Mouse (Mus musculus) hindbrain, embryonic 14.5 days (tissue): Measurements from ENCODE around the gene Arhgap15. TPM values are rescaled to one million over a fixed set of nuclear protein-coding genes. Genes with fewer than 3 reads are reported as not detected.

ENCODE experiments used
- ATAC-seq: fragments of 200-750 bp; cut with Nextera tagmentation; 2 replicates; pipeline ENCODE4 v1.8.0; 2017; ENCODE audit warnings: moderate number of reproducible peaks, mild to moderate bottlenecking, moderate TSS enrichment, moderate library complexity; ENCODE audit not compliant: low FRiP score
- DNase-seq: peaks from one replicate; pipeline ENCODE4 v3.0.0-alpha.2; 2015; ENCODE audit warnings: low spot score
- H3K27ac ChIP-seq: fragments of 300-500 bp; sonication (generic); 2 replicates; pipeline ENCODE4 v1.5.1; 2014; ENCODE audit warnings: mild to moderate bottlenecking, moderate library complexity
- H3K27me3 ChIP-seq: fragments of 300-500 bp; sonication (generic); 2 replicates; pipeline ENCODE4 v1.6.1; 2014; ENCODE audit warnings: mild to moderate bottlenecking, low read length, mixed read lengths; ENCODE audit not compliant: control insufficient read depth, insufficient read depth
- H3K36me3 ChIP-seq: fragments of 300-500 bp; sonication (generic); replicated peaks from 2 replicates; pipeline ENCODE4 v1.6.1; 2014; ENCODE audit not compliant: control insufficient read depth, insufficient read depth
- H3K4me1 ChIP-seq: fragments of 300-500 bp; sonication (generic); replicated peaks from 2 replicates; pipeline ENCODE4 v1.6.1; 2014; ENCODE audit warnings: antibody characterized with exemption, low read length, mixed read lengths; ENCODE audit not compliant: control insufficient read depth, insufficient read depth
- H3K4me2 ChIP-seq: fragments of 300-500 bp; sonication (generic); replicated peaks from 2 replicates; pipeline ENCODE4 v1.6.1; 2014; ENCODE audit warnings: mild to moderate bottlenecking, moderate library complexity
- H3K4me3 ChIP-seq: fragments of 300-500 bp; sonication (generic); replicated peaks from 2 replicates; pipeline ENCODE4 v1.5.1; 2014; ENCODE audit warnings: mild to moderate bottlenecking, low read length
- H3K9ac ChIP-seq: fragments of 300-500 bp; sonication (generic); 2 replicates; pipeline ENCODE4 v1.6.1; 2014
- H3K9me3 ChIP-seq: fragments of 300-500 bp; sonication (generic); 2 replicates; pipeline ENCODE4 v1.6.1; 2016; ENCODE audit warnings: low read length; ENCODE audit not compliant: control insufficient read depth
- WGBS: fragments of 180-500 bp; shearing (Covaris S2); extraction: QIAGEN DNeasy Blood & Tissue Kit; methylation state at CpG from one replicate; pipeline ENCODE4 v1.1.7; 2014; 5-methylcytosine and 5-hydroxymethylcytosine counted together
- polyA plus RNA-seq: library from polyadenylated mRNA; unstranded; fragments of >200 nt; fragmentation: Nextera tagmentation; extraction: Ambion mirVana; gene quantifications from 2 replicates; pipeline ENCODE4 v1.2.1, GENCODE M21; 2014

The Arhgap15 gene
- polyA plus RNA-seq, 1 experiment from 2014 or later, result 3.1 TPM

DNA sequence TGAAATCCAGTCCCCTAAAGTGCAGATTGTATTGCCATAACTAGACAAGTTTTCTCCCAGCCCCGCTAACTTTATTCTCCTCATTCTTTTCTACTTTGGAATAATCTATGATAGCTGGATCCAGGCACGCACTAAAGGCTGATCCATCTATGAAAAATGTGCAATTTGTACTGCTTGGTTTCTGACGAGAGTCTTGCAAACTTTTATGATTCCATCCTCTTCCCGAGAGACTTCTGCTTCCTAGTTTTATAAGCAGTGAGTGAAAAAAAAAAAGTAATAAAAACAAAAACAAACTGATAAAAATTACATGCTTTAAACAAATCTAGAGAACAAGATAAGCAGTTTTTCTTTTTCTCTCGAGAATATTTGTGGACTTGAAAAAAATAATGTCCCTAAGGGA is 398.9 kb downstream of the Arhgap15 start:
- Histone ChIP-seq H3K4me1 (no peaks in the 10 kb centered on the region), H3K4me3 (no peak overlapping the region), H3K4me2 (no peak overlapping the region), H3K9ac (no peak overlapping the region), H3K27me3 (no peaks in the 10 kb centered on the region), H3K36me3 (no peaks in the 10 kb centered on the region), H3K27ac (no peak overlapping the region), H3K9me3 (no peaks in the 10 kb centered on the region)
- DNase-seq (no peak), ATAC-seq (no peak)
- 82% methylated on average over 5 of the region's 5 CpGs for WGBS

DNA sequence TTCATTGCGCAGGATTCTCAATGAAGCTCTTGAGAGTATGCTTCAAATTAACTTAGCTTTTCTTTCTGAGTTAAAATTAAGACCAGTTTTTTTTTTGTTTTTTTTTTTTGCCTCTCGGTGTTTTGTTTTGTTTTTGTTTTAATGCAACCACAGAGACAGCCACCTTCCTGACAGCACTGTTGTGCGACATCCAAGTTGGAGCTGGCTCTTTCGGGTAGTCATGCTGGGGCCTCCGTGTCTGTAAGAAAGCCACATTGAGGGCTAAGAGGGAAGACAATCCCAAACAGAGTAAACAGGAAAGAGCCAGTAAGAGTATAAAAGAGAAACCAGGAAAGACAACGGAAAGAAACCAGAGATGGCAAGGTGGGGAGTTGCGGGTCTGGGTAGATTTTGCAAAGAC is 399.3 kb downstream of the Arhgap15 start:
- DNase-seq (no peak), ATAC-seq (no peak)
- Histone ChIP-seq H3K9ac (no peak overlapping the region), H3K4me2 (no peak overlapping the region), H3K4me1 (no peaks in the 10 kb centered on the region), H3K4me3 (no peak overlapping the region), H3K27ac (no peak overlapping the region), H3K27me3 (no peaks in the 10 kb centered on the region), H3K9me3 (no peaks in the 10 kb centered on the region), H3K36me3 (no peaks in the 10 kb centered on the region)
- WGBS, result 47% methylated on average over 7 of the region's 7 CpGs

DNA sequence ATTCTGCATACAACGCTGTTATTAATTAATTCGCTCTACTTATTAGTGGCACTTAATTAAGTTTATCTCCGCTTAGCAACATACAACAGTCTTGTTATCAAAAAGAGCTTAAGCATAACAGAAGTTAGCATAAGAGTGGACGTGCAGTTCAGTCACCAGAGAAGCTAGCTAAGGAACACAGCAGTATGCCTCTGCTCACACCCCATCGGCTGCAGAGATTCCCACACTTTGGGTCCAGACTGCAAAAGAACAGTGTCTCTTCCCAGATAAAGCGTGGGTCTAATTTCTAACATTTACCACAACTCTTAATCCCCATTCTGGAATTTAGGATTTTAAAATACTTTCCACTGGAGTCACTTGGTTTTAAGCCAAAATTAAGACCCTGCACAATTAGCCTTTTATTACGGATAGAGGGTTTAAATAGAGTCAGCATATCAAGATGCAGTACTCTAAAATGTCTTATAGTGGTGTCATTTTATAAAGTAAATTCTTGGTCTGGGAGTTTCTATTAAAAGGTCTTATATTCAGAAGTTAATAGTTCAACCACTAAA is 400.0 kb downstream of the Arhgap15 start:
- Histone ChIP-seq H3K27ac (no peak overlapping the region), H3K4me2 (no peak overlapping the region), H3K4me1 (no peaks in the 10 kb centered on the region), H3K4me3 (no peak overlapping the region), H3K9me3 (no peaks in the 10 kb centered on the region), H3K27me3 (no peaks in the 10 kb centered on the region), H3K9ac (no peak overlapping the region), H3K36me3 (no peaks in the 10 kb centered on the region)
- WGBS, result 66% methylated on average over 7 of the region's 7 CpGs
- DNase-seq (no peak), ATAC-seq (no peak)

DNA sequence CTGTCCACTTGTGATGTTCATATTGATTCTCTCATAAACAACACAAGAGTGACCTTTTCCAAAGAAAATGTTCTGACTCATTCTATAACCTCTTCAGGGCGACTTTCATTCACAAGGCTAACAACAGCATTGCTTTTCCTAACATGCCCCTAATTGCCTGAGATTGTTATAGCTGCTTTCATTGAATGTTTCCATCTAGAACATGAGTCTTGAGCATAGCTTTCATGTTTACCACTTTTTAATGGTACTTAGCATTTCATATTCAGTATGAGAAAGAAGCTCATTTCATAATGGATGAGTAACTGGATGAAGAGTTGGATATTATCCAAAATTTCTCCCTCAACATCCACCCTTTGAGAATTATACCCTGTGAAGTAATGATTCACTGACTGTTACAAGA is 403.7 kb downstream of the Arhgap15 start:
- H3K27me3 ChIP-seq, result no peaks in the 10 kb centered on the region
- no peaks in the 10 kb centered on the region for H3K36me3 ChIP-seq
- DNase-seq (no peak), ATAC-seq (no peak)
- H3K4me3 ChIP-seq, result no peak overlapping the region
- no peak overlapping the region for H3K9ac ChIP-seq
- 87% methylated on average over 1 of the region's 1 CpGs for WGBS
- no peak overlapping the region for H3K27ac ChIP-seq
- no peak overlapping the region for H3K4me2 ChIP-seq
- no peaks in the 10 kb centered on the region for H3K9me3 ChIP-seq
- H3K4me1 ChIP-seq, result no peaks in the 10 kb centered on the region

DNA sequence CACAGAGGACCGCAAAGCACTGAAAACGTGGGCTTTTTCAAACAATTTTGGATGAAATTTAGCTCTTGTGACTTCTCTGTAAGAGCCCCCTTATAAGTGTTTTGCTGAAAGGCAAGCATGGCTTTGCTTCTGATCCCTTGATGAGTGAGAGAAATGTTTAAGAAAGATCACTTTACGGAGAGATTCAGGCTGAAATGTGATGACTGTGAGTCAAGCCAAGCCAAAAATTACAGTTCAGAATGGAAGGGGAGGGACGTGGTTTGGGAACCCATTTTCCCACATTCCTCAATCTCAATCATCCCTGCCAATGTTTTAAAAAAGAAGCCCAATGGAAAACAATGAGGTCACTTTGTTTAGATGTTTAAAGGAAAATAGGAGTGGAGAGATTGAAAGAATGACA is 411.7 kb downstream of the Arhgap15 start:
- H3K9ac ChIP-seq, result no peak overlapping the region
- DNase-seq, result no peak
- no peak for ATAC-seq

DNA sequence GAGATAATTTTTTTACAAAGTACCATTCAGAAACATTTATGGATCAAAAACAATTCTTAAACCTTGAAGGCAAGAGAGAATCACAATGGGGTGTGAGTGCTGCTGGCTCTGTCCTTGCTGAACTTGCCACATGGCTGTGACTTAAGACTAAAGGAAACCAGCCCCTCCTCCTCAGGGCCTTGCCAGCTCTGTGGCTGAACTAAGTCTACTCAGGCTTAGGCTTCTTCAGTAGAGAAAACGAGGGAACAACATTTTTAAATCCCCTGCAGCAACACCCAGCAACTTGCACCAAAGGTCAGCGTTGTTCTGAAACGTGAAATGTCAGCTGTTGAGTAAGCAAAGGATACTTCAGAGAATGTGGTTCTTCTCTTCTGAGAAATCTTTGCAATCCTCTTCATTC is 417.2 kb downstream of the Arhgap15 start:
- Histone ChIP-seq H3K4me2 (no peak overlapping the region), H3K27me3 (no peaks in the 10 kb centered on the region), H3K36me3 (no peaks in the 10 kb centered on the region), H3K9me3 (no peaks in the 10 kb centered on the region), H3K9ac (no peak overlapping the region), H3K4me3 (no peak overlapping the region), H3K27ac (no peak overlapping the region), H3K4me1 (no peaks in the 10 kb centered on the region)
- WGBS, result 58% methylated on average over 3 of the region's 3 CpGs
- no peak for ATAC-seq
- DNase-seq, result no peak

More for the DNA sequence above, 411.7 kb downstream of the Arhgap15 start:
- Histone ChIP-seq H3K36me3 (no peaks in the 10 kb centered on the region), H3K27ac (no peak overlapping the region), H3K4me1 (no peaks in the 10 kb centered on the region), H3K27me3 (no peaks in the 10 kb centered on the region), H3K9me3 (no peaks in the 10 kb centered on the region), H3K4me3 (no peak overlapping the region), H3K4me2 (no peak overlapping the region)
- 80% methylated on average over 4 of the region's 4 CpGs for WGBS

DNA sequence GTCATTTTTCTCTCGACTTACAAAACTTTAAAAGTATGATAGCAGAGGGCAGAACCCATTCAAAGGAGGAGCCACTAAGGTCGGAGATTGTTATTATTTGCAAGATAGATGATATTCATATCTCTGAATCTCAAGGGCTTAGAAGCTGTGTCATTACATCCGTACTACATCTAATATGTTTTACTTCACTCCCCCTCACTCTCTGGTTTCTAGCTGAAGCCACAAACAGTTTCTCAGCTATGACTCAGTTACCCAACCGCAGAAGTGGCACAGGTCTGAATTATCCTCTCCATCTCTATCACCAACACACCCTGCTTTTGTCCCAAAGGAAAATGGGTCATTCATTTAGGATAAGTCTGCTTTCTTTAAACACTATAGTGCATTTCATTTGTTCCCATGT is 418.1 kb downstream of the Arhgap15 start:
- H3K4me3 ChIP-seq, result no peak overlapping the region
- H3K9ac ChIP-seq, result no peak overlapping the region
- ATAC-seq, result no peak
- no peak overlapping the region for H3K4me2 ChIP-seq
- no peaks in the 10 kb centered on the region for H3K36me3 ChIP-seq
- 90% methylated on average over 4 of the region's 4 CpGs for WGBS
- H3K27ac ChIP-seq, result no peak overlapping the region
- H3K27me3 ChIP-seq, result no peaks in the 10 kb centered on the region
- no peaks in the 10 kb centered on the region for H3K4me1 ChIP-seq
- H3K9me3 ChIP-seq, result no peaks in the 10 kb centered on the region
- no peak for DNase-seq

- H3K36me3 ChIP-seq, result no peaks in the 10 kb centered on the region
- 77% methylated on average over 10 of the region's 10 CpGs for WGBS
These were observed 435.9 kb downstream of the Arhgap15 start for GRCm38 (mm10) chr2:44184476-44184875.

GRCm38 (mm10) chr2:44190749-44191148 is 442.1 kb downstream of the Arhgap15 start:
- Histone ChIP-seq H3K9me3 (0 out of 2 replicates have a peak, but pooled peaks cover 7% of the 10 kb centered on the region), H3K4me1 (no peaks in the 10 kb centered on the region), H3K4me3 (no peak overlapping the region), H3K9ac (no peak overlapping the region), H3K27me3 (no peaks in the 10 kb centered on the region), H3K36me3 (no peaks in the 10 kb centered on the region), H3K27ac (no peak overlapping the region), H3K4me2 (no peak overlapping the region)
- DNase-seq (no peak), ATAC-seq (no peak)
- 76% methylated on average over 9 of the region's 9 CpGs for WGBS

More at GRCm38 (mm10) chr2:44184476-44184875, 435.9 kb downstream of the Arhgap15 start:
- Histone ChIP-seq H3K4me1 (no peaks in the 10 kb centered on the region), H3K27me3 (no peaks in the 10 kb centered on the region), H3K27ac (no peak overlapping the region), H3K9me3 (0 out of 2 replicates have a peak, but pooled peaks cover under 1% of the 10 kb centered on the region), H3K4me2 (no peak overlapping the region), H3K4me3 (no peak overlapping the region), H3K9ac (no peak overlapping the region)
- ATAC-seq (no peak), DNase-seq (no peak)

GRCm38 (mm10) chr2:44192058-44192457 is 443.4 kb downstream of the Arhgap15 start:
- WGBS, result 82% methylated on average over 3 of the region's 3 CpGs
- no peaks in the 10 kb centered on the region for H3K27me3 ChIP-seq
- H3K4me3 ChIP-seq, result no peak overlapping the region
- no peaks in the 10 kb centered on the region for H3K4me1 ChIP-seq
- H3K9ac ChIP-seq, result no peak overlapping the region
- H3K4me2 ChIP-seq, result no peak overlapping the region
- no peaks in the 10 kb centered on the region for H3K36me3 ChIP-seq
- no peak overlapping the region for H3K27ac ChIP-seq
- DNase-seq (no peak), ATAC-seq (no peak)
- 0 out of 2 replicates have a peak, but pooled peaks cover 7% of the 10 kb centered on the region for H3K9me3 ChIP-seq
